Mouse (Mus musculus) cerebellum, adult 2 months (tissue): ENCODE measurements around the gene Epha3.

ENCODE experiments used
- CTCF ChIP-seq: fragments of 200-500 bp; IDR thresholded peaks from 2 replicates; pipeline ENCODE4 v1.5.1; 2011; ENCODE audit warnings: low read depth, mild to moderate bottlenecking, control low read depth, low read length, moderate library complexity, borderline replicate concordance; ENCODE audit not compliant: insufficient read depth
- POLR2A ChIP-seq: fragments of 200-500 bp; IDR thresholded peaks from 2 replicates; pipeline ENCODE4 v1.6.1; 2011; ENCODE audit warnings: low read length, control low read depth, borderline replicate concordance; ENCODE audit not compliant: insufficient read depth

DNA sequence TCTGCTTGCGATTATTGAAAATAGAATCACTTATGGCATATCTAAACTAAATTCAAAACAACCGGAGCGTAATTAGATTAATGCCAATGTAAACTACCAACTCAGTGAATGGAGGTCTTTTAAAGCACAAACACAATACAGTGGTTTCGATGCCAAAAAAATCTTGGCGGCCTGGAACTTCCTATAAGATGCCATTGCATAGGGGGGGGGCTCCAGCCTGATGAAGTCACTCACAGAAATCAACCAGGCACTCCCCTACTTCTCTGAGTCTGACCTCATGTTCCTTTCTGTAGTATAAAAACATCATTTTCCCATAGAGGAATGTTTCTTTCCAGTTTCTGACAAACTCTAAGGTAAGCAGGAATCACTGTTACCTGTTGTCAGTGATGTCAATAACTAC is 69.7 kb downstream of the Epha3 start:
- TF ChIP-seq POLR2A, result no peak
- TF ChIP-seq CTCF, result no peak
